Mouse (Mus musculus) gastrocnemius, postnatal 14 days (tissue): ENCODE measurements around the gene Car11. TPM values are rescaled to one million over a fixed set of nuclear protein-coding genes. Genes with fewer than 3 reads are reported as not detected.

Experiments
- DNase-seq: peaks from one replicate; pipeline ENCODE4 v3.0.0; 2021; ENCODE audit warnings: mixed read lengths
- intact Hi-C: fragments of 180-260 bp; cut with DNase I; formaldehyde crosslinking; loops from one replicate; pipeline ENCODE4 v1.15.1; 2025; ENCODE audit warnings: low total_unique reads
- total RNA-seq, 2 experiments: library from RNA; stranded (reverse); gene quantifications; 2 replicates each; pipeline ENCODE4 v1.2.3; 2021

The Car11 gene
- total RNA-seq, 2 experiments from 2014 or later = 4.5 to 4.6 TPM

- intact Hi-C loops = no loop called here
- no peak for DNase-seq
Measured at GRCm38 (mm10) chr7:45719180-45719579, 19.5 kb downstream of the Car11 start.

DNA sequence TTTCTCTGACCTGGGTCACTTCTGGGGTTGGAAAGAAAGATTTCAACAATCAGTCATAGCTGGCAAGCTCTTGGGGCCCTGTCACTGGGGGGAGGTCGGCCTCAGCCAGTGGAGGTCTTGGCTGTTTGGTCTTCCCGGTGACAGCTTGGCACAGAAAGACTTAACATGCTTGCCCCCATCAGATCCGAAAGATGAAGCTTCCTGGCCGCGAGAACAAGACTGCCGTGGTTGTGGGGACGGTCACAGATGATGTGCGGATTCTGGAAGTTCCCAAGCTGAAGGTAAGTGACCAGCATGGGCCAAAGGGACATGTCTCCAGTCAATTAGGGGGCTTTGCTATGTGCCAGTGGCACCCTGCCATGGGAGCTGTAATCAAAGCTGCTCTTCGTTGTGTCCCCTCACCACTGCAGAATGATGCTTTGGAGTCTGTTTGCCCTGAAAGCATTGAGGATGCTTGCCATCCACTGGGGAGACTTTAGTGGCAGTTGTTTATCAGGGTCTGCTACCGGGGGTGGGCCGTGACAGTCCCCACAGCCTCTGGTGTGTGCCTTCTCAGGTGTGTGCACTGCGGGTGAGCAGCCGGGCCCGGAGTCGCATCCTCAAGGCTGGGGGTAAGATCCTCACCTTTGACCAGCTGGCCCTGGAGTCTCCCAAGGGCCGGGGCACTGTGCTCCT is 20.2 kb downstream of the Car11 start:
- no peak for DNase-seq
- intact Hi-C loops = no loop called here

DNA sequence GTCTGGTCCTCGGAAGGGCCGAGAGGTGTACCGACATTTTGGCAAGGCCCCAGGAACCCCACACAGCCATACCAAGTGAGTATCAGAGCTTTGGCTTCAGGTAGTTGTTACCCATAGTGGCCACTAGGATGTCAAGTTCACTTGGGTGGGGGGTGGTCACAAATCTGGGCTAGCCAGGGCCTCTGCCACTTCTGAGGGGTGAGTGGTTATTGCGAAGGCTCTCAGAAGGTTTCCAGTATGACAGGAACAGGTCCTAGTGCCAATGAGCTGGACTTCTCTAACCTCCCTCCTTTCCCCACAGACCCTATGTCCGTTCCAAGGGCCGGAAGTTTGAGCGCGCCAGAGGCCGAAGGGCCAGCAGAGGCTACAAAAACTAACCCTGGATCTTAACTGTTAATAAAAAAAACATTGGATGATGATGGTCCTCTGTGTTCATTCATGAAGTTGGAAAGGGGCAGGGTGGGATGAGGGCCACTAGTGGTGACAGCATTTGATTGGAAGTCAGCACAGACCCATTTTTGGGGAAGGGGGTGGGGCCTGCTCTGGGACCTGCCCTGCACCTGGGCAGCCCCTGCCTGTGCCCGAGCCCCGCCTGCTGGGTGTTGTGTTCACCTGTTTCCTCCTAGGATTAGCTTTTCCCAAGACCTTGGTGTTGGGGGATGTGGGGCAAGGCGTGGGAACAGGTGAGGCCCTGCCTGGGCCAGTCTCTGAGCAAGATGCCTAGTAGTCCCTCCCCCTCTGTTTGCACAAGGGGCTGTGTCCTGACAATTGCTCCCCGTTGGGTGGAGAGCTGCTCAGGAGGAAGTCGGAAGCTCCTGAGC is 21.0 kb downstream of the Car11 start, which contains the start of gene Fam83e:
Gene Fam83e, plus strand, starts transcription at position 800 of the 821 bp plus-strand sequence.
- intact Hi-C loops = no loop called here
- no peak for DNase-seq

- DNase-seq = no peak
- intact Hi-C loops = no loop called here
Measured at GRCm38 (mm10) chr7:45721234-45721571, 21.6 kb downstream of the Car11 start.

DNA sequence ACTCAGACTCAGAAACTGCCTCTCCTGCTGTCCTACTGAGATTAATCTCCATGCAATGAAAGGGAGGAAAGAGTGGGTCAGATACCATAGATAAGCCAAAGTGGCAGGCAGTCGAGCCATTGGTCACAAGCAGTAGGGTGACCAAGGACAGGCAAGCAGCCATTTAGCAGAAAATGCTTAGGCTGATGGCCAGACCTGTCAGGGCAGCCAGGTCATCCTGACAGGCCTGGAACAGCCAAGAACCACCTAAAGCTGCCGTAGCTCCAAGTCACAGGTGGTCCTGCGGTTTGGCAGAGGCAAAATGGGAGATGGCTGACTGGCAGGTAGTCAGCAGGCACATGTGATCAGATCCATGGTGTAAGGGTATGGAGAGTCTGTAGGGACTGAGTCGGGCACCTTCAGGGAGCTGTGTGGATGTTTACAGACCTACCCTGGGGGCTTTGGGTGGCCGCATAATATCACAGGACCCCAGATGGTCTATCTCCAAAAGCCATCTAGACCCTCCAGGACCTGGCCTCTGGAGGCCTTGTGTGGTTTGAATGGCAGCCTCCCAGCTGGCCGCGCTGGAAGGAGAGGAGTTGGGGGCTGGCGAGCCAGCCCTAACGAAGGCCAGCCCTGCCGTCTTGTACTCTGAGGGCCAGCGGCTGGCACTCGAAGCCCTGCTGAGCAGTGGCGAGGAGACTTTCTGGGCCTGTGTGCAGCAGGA is 22.2 kb downstream of the Car11 start:
- intact Hi-C loops = no loop called here
- DNase-seq = no peak

- no peak for DNase-seq
Measured at GRCm38 (mm10) chr7:45722348-45722713, 22.7 kb downstream of the Car11 start.

DNA sequence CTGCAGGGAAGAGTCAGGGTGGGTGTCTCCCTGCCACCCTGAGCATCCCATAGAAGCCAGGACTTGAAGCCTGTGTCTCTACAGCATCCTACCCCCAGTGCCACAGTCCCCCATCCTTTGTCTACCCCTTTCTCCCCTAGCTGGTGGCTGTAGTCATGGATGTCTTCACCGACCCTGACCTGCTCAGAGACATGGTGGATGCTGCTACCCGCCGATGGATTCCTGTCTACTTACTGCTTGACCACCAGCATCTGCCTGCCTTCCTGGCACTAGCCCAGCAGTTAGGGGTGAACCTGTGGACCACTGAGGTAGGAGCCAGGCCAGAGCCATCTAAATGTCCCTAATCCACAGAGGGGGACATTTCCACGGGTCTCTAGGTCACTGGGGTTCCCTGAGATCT is 23.7 kb downstream of the Car11 start:
- DNase-seq = no peak
- intact Hi-C loops = no loop called here

More at GRCm38 (mm10) chr7:45722348-45722713, 22.7 kb downstream of the Car11 start:
- intact Hi-C loops = no loop called here

GRCm38 (mm10) chr7:45723781-45724180 is 24.1 kb downstream of the Car11 start:
- intact Hi-C loops = no loop called here
- DNase-seq = no peak

DNA sequence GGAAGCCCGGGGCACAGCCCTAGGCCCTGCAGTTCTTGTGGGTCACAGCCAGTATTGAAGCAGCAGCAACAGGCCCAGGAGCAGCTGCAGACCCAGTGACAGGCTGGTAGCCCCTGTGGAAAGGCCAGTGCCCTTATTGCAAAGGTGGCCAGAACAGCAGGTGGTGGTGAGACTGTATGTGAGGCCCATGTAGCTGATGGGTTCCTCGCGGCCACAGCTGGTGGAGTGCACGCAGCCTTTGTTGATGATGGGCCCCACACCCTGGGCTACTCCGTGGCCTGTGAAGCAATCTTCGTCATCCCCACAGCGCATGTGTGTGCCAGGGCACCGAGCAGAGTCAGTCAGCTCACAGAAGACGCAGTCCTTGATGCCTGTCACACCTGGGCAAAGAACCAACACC is 25.5 kb downstream of the Car11 start:
- no peak for DNase-seq
- intact Hi-C loops = no loop called here

DNA sequence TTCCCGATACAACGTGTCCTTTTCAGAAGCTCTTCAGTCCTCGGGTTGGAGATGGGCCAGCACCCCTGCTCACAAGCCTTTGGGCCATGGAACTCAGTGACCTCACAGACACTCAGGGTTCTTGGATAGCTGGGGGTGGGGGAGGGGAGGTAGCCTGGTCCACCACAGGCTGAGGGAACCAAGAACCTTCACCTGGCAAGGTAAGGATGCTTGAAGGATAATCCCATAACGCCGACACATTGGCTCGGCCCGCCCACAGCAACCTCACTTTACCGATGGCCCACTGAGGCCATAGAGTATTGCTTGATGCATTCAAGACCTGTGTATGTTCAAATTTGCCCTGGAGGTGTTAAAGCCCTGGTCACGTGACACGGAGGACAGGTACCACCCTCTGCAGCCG is 26.1 kb downstream of the Car11 start, which contains the start of gene Spaca4:
Gene Spaca4, minus strand, starts transcription at position 101 of the 400 bp plus-strand sequence.
- DNase-seq = no peak
- intact Hi-C loops = no loop called here

DNA sequence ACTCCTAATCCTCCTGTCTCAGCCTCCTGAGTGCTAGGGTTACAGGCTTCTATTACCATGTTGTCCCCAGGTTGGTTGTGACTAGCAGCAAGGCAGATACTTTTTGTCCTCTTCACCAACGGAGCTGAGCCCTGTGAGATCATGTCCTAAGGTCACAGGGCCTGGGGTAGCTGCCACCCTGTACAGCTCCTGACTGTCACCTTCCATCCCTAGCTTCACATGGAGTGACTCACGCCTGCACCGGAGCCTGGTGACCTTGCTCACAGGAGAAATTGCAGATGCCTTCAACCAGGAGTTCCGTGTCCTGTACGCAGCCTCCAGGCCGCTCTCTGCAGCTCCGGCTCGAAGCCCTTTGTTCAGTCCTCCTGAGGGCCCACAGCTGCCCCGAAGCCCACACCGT is 26.8 kb downstream of the Car11 start:
- DNase-seq = no peak
- intact Hi-C loops = no loop called here

DNA sequence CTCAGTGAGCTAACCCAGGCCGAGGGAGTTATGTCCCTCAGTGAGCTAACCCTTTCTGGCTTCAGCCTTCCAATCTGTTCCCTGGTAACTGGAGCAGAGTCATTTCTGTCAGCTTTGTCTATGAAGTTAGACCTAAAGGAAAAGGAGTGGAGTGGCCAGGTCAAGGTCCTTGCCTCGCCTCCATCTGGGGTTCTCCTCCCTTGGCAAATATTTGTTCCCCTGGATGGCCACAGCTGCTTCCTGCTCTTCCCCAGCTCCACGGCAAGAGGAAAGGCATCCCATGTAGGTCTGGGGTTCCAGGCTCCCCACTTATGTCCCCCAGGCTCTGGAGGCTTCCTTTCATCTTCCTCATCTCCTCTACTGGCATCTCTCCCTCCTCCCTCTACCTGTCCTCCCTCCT is 28.0 kb downstream of the Car11 start:
- no peak for DNase-seq
- intact Hi-C loops = no loop called here

DNA sequence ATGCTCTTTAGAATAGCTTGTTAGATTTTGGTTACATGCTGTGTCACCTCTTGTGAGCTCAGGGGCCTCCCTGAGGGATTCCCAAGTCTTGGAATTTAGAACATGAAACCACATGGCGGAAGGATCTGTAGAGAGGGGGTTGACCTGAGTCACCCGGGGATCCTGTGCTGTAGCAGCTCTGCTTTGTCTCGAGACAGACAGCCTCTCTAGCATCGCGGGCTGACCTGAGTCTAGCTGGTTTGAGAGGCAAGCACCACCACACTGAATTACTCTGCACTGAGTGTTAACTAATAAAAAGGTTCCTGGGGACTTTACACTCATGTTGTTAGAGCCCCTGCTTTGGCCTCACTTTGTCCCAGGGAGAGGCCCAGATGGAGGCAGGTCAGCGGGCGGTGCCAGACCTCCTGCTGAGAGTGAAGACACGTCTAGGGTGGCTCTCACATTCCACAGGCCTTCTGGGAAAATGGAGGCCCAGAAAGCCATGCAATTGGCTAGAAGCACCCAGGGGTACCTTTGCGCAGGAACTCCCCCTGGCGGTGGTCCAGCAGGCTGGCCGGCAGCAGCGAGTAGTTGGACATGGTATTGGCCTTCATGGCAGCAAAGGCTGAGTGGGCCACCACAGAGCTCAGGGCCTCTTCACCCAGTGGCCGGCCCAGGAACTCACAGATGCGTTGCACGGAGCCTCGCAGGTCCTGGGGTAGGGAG is 31.2 kb downstream of the Car11 start:
- DNase-seq = no peak
- intact Hi-C loops = no loop called here

- DNase-seq = no peak
- intact Hi-C loops = no loop called here
Measured at GRCm38 (mm10) chr7:45733477-45733876, 33.8 kb downstream of the Car11 start.

DNA sequence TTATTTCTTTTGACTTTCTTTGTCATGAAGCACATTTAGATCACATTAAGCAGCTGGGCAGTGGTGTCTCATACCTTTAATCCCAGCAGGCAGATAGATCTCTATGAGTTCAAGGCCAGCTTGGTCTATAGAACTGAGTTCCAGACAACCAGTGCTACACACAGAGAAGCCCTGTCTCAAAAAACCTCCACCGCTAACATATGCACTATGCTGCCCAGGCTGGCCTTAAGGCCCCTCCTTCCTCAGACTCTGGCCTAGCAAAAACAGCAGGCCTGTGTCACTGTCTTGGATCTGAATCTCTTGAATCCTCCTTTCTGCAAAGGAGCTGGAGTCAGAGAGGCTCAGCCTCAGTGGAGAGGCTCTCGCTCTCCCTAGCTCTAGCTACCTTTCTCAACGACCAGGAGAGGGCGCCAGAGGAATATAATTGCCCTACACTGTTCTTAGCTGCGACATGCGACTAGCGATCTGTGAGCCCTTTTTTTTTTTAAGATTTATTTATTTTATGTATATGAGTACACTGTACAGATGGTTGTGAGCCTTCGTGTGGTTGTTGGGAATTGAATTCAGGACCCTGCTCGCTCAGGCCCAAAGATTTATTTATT is 39.6 kb downstream of the Car11 start:
- intact Hi-C loops = loop anchor here (2.0 kb wide), 1 partner anchor 62 kb away; no protein-coding TSS in a partner anchor
- DNase-seq = peak; percentile 75

- intact Hi-C loops = loop anchor here (2.0 kb wide), 1 partner anchor 61 kb away; no protein-coding TSS in a partner anchor
- no peak for DNase-seq
Measured at GRCm38 (mm10) chr7:45739820-45740219, 40.2 kb downstream of the Car11 start.

- intact Hi-C loops = no loop called here
- no peak for DNase-seq
Measured at GRCm38 (mm10) chr7:45741308-45741707, 41.7 kb downstream of the Car11 start.

GRCm38 (mm10) chr7:45741777-45742176 is 42.1 kb downstream of the Car11 start:
- intact Hi-C loops = no loop called here
- no peak for DNase-seq

- no peak for DNase-seq
- intact Hi-C loops = no loop called here
Measured at GRCm38 (mm10) chr7:45742338-45742737, 42.7 kb downstream of the Car11 start.
